Mouse (Mus musculus) CH12.LX (cell line): ENCODE measurements around the gene Zfp219. TPM values are rescaled to one million over a fixed set of nuclear protein-coding genes. Genes with fewer than 3 reads are reported as not detected.
"Not testable (repeated sequence)": the region's sequence is repeated elsewhere in the genome, so short reads cannot be mapped to it uniquely, and the experiment has no call there.

Source experiments
- DNase-seq: peaks from one replicate; pipeline ENCODE4 v3.0.0-alpha.2; 2013; ENCODE audit errors: extremely low read depth
- H3K27ac ChIP-seq: 2 replicates; pipeline ENCODE4 v1.5.1; 2012; ENCODE audit warnings: low read depth, mild to moderate bottlenecking, control low read depth, moderate library complexity; ENCODE audit not compliant: insufficient read depth
- H3K27me3 ChIP-seq: replicated peaks from 2 replicates; pipeline ENCODE3; 2012; ENCODE audit warnings: inconsistent platforms
- H3K36me3 ChIP-seq, 2 experiments: replicated peaks in 1 of 2; 2 replicates each; pipeline versions ENCODE3 to v1.6.1; 2012; ENCODE audit warnings: inconsistent platforms in 1 of 2, low read length in 1 of 2, mild to moderate bottlenecking in 1 of 2, mixed read lengths in 1 of 2, moderate library complexity in 1 of 2; ENCODE audit not compliant: control insufficient read depth in 1 of 2, insufficient read depth in 1 of 2
- H3K4me1 ChIP-seq, 2 experiments: 2 replicates each; pipeline ENCODE4 v1.6.1; 2012; ENCODE audit warnings: inconsistent platforms in 1 of 2, moderate library complexity in 1 of 2; ENCODE audit not compliant: insufficient read depth in 2 of 2, control insufficient read depth in 1 of 2
- H3K4me2 ChIP-seq: 2 replicates; pipeline ENCODE4 v1.6.1; 2012; ENCODE audit warnings: low read depth, mild to moderate bottlenecking, control low read depth; ENCODE audit not compliant: poor library complexity, insufficient read depth, severe bottlenecking
- H3K4me3 ChIP-seq, 3 experiments: fragments of 150-350 bp in 1 of 3; sonication (generic) in 1 of 3; replicated peaks in 1 of 3; 2 replicates each; pipeline versions ENCODE3 to v1.5.1; 2011 to 2012; ENCODE audit warnings: low read depth in 2 of 3, low read length in 2 of 3, mild to moderate bottlenecking in 2 of 3, moderate library complexity in 2 of 3, control low read depth in 1 of 3, improper control_type of control experiment in 1 of 3, inconsistent platforms in 1 of 3, mixed read lengths in 1 of 3; ENCODE audit not compliant: poor library complexity in 1 of 3
- H3K79me2 ChIP-seq: replicated peaks from 2 replicates; pipeline ENCODE4 v1.6.1; 2012; ENCODE audit warnings: mild to moderate bottlenecking, moderate library complexity; ENCODE audit not compliant: control insufficient read depth, poor library complexity, insufficient read depth, severe bottlenecking; ENCODE audit errors: extremely low read depth
- H3K9ac ChIP-seq: 2 replicates; pipeline ENCODE4 v1.6.1; 2012; ENCODE audit warnings: low read depth, mild to moderate bottlenecking, control low read depth, moderate library complexity; ENCODE audit not compliant: insufficient read depth
- H3K9me3 ChIP-seq: replicated peaks from 2 replicates; pipeline ENCODE3; 2012; ENCODE audit warnings: low read length, inconsistent platforms, mixed read lengths
- BHLHE40 ChIP-seq: IDR thresholded peaks from 2 replicates; pipeline ENCODE4 v1.6.1; 2011; ENCODE audit warnings: mild to moderate bottlenecking, low read depth, low read length, improper control_type of control experiment
- CHD1 ChIP-seq: IDR thresholded peaks from 2 replicates; pipeline ENCODE4 v1.6.1; 2012; ENCODE audit warnings: low read depth, low read length, improper control_type of control experiment, inconsistent platforms
- CHD2 ChIP-seq: IDR thresholded peaks from 2 replicates; pipeline ENCODE4 v1.6.1; 2011; ENCODE audit warnings: low read length, improper control_type of control experiment
- CTCF ChIP-seq, 2 experiments: IDR thresholded peaks in 1 of 2; conservative IDR thresholded peaks in 1 of 2; 2 replicates each; pipeline ENCODE4 v1.5.1; 2011 to 2012; ENCODE audit warnings: low read depth in 2 of 2, low read length in 2 of 2, improper control_type of control experiment in 1 of 2, inconsistent platforms in 1 of 2, mild to moderate bottlenecking in 1 of 2, moderate library complexity in 1 of 2
- E2F4 ChIP-seq: IDR thresholded peaks from 2 replicates; pipeline ENCODE4 v1.6.1; 2011; ENCODE audit warnings: low read depth, low read length, improper control_type of control experiment; ENCODE audit not compliant: insufficient replicate concordance
- ETS1 ChIP-seq: conservative IDR thresholded peaks from 2 replicates; pipeline ENCODE4 v1.6.1; 2012; ENCODE audit warnings: low read depth, mild to moderate bottlenecking, inconsistent platforms, low read length, improper control_type of control experiment, moderate library complexity
- GABPA ChIP-seq: IDR thresholded peaks from 2 replicates; pipeline ENCODE4 v1.6.1; 2012; ENCODE audit warnings: low read depth, low read length, improper control_type of control experiment, inconsistent platforms; ENCODE audit not compliant: insufficient replicate concordance
- JUND ChIP-seq: conservative IDR thresholded peaks from 2 replicates; pipeline ENCODE4 v1.6.1; 2011; ENCODE audit warnings: low read depth, low read length, improper control_type of control experiment
- KAT2A ChIP-seq: IDR thresholded peaks from 2 replicates; pipeline ENCODE4 v1.6.1; 2012; ENCODE audit warnings: low read length, improper control_type of control experiment, inconsistent platforms; ENCODE audit not compliant: insufficient replicate concordance
- MAX ChIP-seq: IDR thresholded peaks from 2 replicates; pipeline ENCODE4 v1.6.1; 2011; ENCODE audit warnings: low read length, improper control_type of control experiment
- MEF2A ChIP-seq: IDR thresholded peaks from 2 replicates; pipeline ENCODE4 v1.6.1; 2014; ENCODE audit warnings: low read depth, mild to moderate bottlenecking, inconsistent platforms, low read length, improper control_type of control experiment, borderline replicate concordance
- MXI1 ChIP-seq: IDR thresholded peaks from 2 replicates; pipeline ENCODE4 v1.6.1; 2011; ENCODE audit warnings: mild to moderate bottlenecking, low read depth, low read length, improper control_type of control experiment
- MYC ChIP-seq: IDR thresholded peaks from 2 replicates; pipeline ENCODE4 v1.6.1; 2011; ENCODE audit warnings: low read depth, mild to moderate bottlenecking, improper control_type of control experiment, low read length
- NRF1 ChIP-seq: IDR thresholded peaks from 2 replicates; pipeline ENCODE4 v1.6.1; 2014; ENCODE audit warnings: low read depth, mild to moderate bottlenecking, inconsistent platforms, low read length, improper control_type of control experiment, moderate library complexity
- PAX5 ChIP-seq: IDR thresholded peaks from 2 replicates; pipeline ENCODE4 v1.6.1; 2012; ENCODE audit warnings: low read length, inconsistent platforms, mixed read lengths
- POLR2A ChIP-seq: IDR thresholded peaks from 2 replicates; pipeline ENCODE4 v1.6.1; 2011; ENCODE audit warnings: low read depth, mild to moderate bottlenecking, improper control_type of control experiment, low read length
- RAD21 ChIP-seq: IDR thresholded peaks from 2 replicates; pipeline ENCODE4 v1.6.1; 2011; ENCODE audit warnings: low read depth, mild to moderate bottlenecking, low read length, improper control_type of control experiment, moderate library complexity
- SIN3A ChIP-seq: IDR thresholded peaks from 2 replicates; pipeline ENCODE4 v1.6.1; 2012; ENCODE audit warnings: low read length, improper control_type of control experiment, inconsistent platforms
- SMC3 ChIP-seq: IDR thresholded peaks from 2 replicates; pipeline ENCODE4 v1.6.1; 2011; ENCODE audit warnings: low read depth, low read length, improper control_type of control experiment
- TCF12 ChIP-seq: IDR thresholded peaks from 2 replicates; pipeline ENCODE4 v1.6.1; 2014; ENCODE audit warnings: low read depth, mild to moderate bottlenecking, inconsistent platforms, low read length, improper control_type of control experiment
- UBTF ChIP-seq: IDR thresholded peaks from 2 replicates; pipeline ENCODE4 v1.6.1; 2012; ENCODE audit warnings: low read depth, mild to moderate bottlenecking, inconsistent platforms, low read length, improper control_type of control experiment, moderate library complexity
- USF1 ChIP-seq: IDR thresholded peaks from 2 replicates; pipeline ENCODE4 v1.6.1; 2014; ENCODE audit warnings: low read depth, mild to moderate bottlenecking, inconsistent platforms, low read length, improper control_type of control experiment
- USF2 ChIP-seq: conservative IDR thresholded peaks from 2 replicates; pipeline ENCODE4 v1.6.1; 2011; ENCODE audit warnings: low read depth, low read length, improper control_type of control experiment
- ZC3H11A ChIP-seq: IDR thresholded peaks from 2 replicates; pipeline ENCODE4 v1.6.1; 2012; ENCODE audit warnings: low read depth, mild to moderate bottlenecking, inconsistent platforms, low read length, improper control_type of control experiment
- ZKSCAN1 ChIP-seq: IDR thresholded peaks from 2 replicates; pipeline ENCODE4 v1.6.1; 2012; ENCODE audit warnings: low read depth, inconsistent platforms, low read length, improper control_type of control experiment, borderline replicate concordance
- ZMIZ1 ChIP-seq: IDR thresholded peaks from 2 replicates; pipeline ENCODE4 v1.6.1; 2012; ENCODE audit warnings: low read depth, mild to moderate bottlenecking, inconsistent platforms, low read length, improper control_type of control experiment
- ZNF384 ChIP-seq: IDR thresholded peaks from 2 replicates; pipeline ENCODE4 v1.6.1; 2012; ENCODE audit warnings: low read depth, low read length, improper control_type of control experiment, inconsistent platforms
- dilution Hi-C: fragments of 300-500 bp; cut with MboI; formaldehyde crosslinking; loops from 2 replicates; pipeline ENCODE4 v1.14.3; 2020; ENCODE audit warnings: low sequenced_read_pairs; ENCODE audit not compliant: extremely low pct_unique_long_range_greater_than_20kb, extremely low pct_ligation_motif_present
- in situ Hi-C: fragments of 300-500 bp; cut with MboI; formaldehyde crosslinking; loops from 3 replicates; pipeline ENCODE4 v1.14.3; 2019; ENCODE audit warnings: low sequenced_read_pairs, low pct_ligation_motif_present, low pct_unique_long_range_greater_than_20kb, mixed read lengths
- polyA plus RNA-seq: library from polyadenylated mRNA; unstranded; fragments of >175 nt; gene quantifications from 2 replicates; pipeline ENCODE4 v1.2.1, GENCODE M21; 2012; ENCODE audit warnings: low read depth; ENCODE audit not compliant: insufficient read length
- total RNA-seq, 2 experiments: library from RNA; depleted of rRNA; stranded (reverse); fragments of 300-350 nt in 1 of 2; fragments of >200 nt in 1 of 2; gene quantifications; 2 replicates each; pipeline ENCODE4 v1.2.3; 2012 to 2014

The Zfp219 gene
- total and polyA plus RNA-seq, 3 experiments: 15.8 to 20.8 (median 20.0) TPM

- Histone ChIP-seq H3K79me2 (no peaks in the 10 kb centered on the region), H3K4me2 (no peak overlapping the region), H3K9me3 (no peaks in the 10 kb centered on the region), H3K4me3 (no peak overlapping the region), H3K9ac (no peak overlapping the region), H3K27me3 (no peaks in the 10 kb centered on the region), H3K4me1 (peaks cover 2 to 10% of the 10 kb centered on the region in 2 experiments; a peak in 2 of 4 replicates), H3K27ac (no peak overlapping the region), H3K36me3 (no peaks in the 10 kb centered on the region)
- dilution Hi-C loops: no loop called here
- TF ChIP-seq RAD21 (no peak), ETS1 (no peak), POLR2A (no peak), ZNF384 (no peak), CTCF (conservative IDR thresholded peaks at IDR 0.05 in 1 of 2, IDR thresholded peaks at IDR 0.05 in 1 of 2; ENCODE audit: low read depth in 2 of 2, low read length in 2 of 2) (no peak), SMC3 (no peak), MEF2A (no peak), NRF1 (no peak), E2F4 (no peak)
- in situ Hi-C loops: no loop called here
- DNase-seq: no peak
Measured at GRCm38 (mm10) chr14:52059982-52060381, 39.4 kb upstream of the Zfp219 start.

- TF ChIP-seq BHLHE40: peak; percentile 65
- 0 out of 2 replicates have a peak, but pooled peaks have one; percentile 14 for TF ChIP-seq JUND
- in situ Hi-C loops, H3K9ac ChIP-seq, H3K27me3 ChIP-seq, H3K9me3 ChIP-seq, H3K4me3 ChIP-seq, H3K79me2 ChIP-seq, H3K27ac ChIP-seq, H3K36me3 ChIP-seq, DNase-seq, dilution Hi-C loops, H3K4me2 ChIP-seq: not testable (repeated sequence)
- H3K4me1 ChIP-seq: peaks cover 7 to 17% of the 10 kb centered on the region in 2 experiments; a peak in 3 of 4 replicates
Measured at GRCm38 (mm10) chr14:52052720-52053119, 32.2 kb upstream of the Zfp219 start.

- H3K27me3 ChIP-seq: peaks cover 2% of the 10 kb centered on the region
- H3K27ac ChIP-seq: no peak overlapping the region
- no peak overlapping the region for H3K9ac ChIP-seq
- in situ Hi-C loops: no loop called here
- H3K36me3 ChIP-seq: no peaks in the 10 kb centered on the region
- H3K9me3 ChIP-seq: no peaks in the 10 kb centered on the region
- H3K4me1 ChIP-seq: peaks cover 3 to 6% of the 10 kb centered on the region in 2 experiments; a peak in 3 of 4 replicates
- H3K4me2 ChIP-seq: no peak overlapping the region
- DNase-seq: no peak
- H3K79me2 ChIP-seq: no peaks in the 10 kb centered on the region
- no peak overlapping the region for H3K4me3 ChIP-seq
- dilution Hi-C loops: no loop called here
- TF ChIP-seq ZC3H11A (no peak), KAT2A (no peak), CHD2 (no peak), E2F4 (no peak), MXI1 (no peak), MEF2A (no peak), GABPA (no peak), USF1 (no peak), MAX (no peak), PAX5 (no peak), ZKSCAN1 (no peak), UBTF (no peak), TCF12 (no peak), ZMIZ1 (no peak), MYC (no peak), USF2 (no peak), SIN3A (no peak), SMC3 (no peak), CHD1 (no peak)
Measured at GRCm38 (mm10) chr14:52045966-52046565, 25.5 kb upstream of the Zfp219 start.
